Mouse (Mus musculus): ENCODE results near the gene 4931400O07Rik. TPM values are rescaled to one million over a fixed set of nuclear protein-coding genes. Genes with fewer than 3 reads are reported as not detected.

The 4931400O07Rik gene
- polyA plus RNA-seq (2015; fragmentation: Nextera tagmentation; extraction: Ambion mirVana): not detected in 2 replicates

DNA sequence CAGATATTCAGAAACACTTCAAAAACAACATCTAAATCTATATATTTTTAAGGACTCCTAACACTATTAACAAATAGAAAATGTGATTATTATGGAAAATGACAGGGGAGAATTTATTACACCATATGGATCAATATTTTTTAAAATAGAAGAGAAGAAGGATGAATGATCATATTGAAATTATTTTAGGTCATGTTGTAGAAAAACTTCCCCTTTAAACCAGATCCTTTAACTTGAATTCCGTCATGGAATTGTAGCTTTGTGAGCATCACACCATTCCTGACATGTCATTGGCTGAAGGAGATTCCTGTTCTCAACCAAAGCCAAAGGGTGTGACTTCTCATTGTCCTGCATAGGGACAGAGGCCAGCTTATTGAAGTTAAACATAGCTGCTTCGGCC, at the start of gene 4931400O07Rik:
4931400O07Rik (plus strand) TSS at position 301 of the 400 bp plus-strand sequence.
- WGBS: 84% methylated on average over 2 of the region's 2 CpGs
- no peaks in the 10 kb centered on the region for H3K36me3 ChIP-seq (ENCODE audit: insufficient read depth, low read length)

More for the DNA sequence above, at the start of gene 4931400O07Rik:
- H3K4me3 ChIP-seq (replicated peaks; ENCODE audit: low read depth, low read length): no peak within 1 kb of the TSS
- no peak within 1 kb of the TSS for H3K27ac ChIP-seq
- DNase-seq (ENCODE audit: low spot score): no peak
- ATAC-seq (replicated peaks; ENCODE audit: low FRiP score, low read depth): no peak
- H3K9ac ChIP-seq (ENCODE audit: low read depth, low read length): no peak within 1 kb of the TSS
- H3K27me3 ChIP-seq (ENCODE audit: insufficient read depth, low read length): no peaks in the 10 kb centered on the region
- H3K4me1 ChIP-seq (replicated peaks; ENCODE audit: insufficient read depth, low read length): no peaks in the 10 kb centered on the region
- H3K9me3 ChIP-seq (replicated peaks; ENCODE audit: low read length): no peaks in the 10 kb centered on the region
- H3K4me2 ChIP-seq (ENCODE audit: low read length): no peak within 1 kb of the TSS
- no peak for TF ChIP-seq CTCF (IDR thresholded peaks at IDR 0.05; ENCODE audit: low read depth)

Other genes starting within 250 kb of the 4931400O07Rik start
- gene 4933402E13Rik, start 184.5 kb upstream of the 4931400O07Rik start, polyA plus RNA-seq (2015; fragmentation: Nextera tagmentation; extraction: Ambion mirVana): 0.17 and 0.24 TPM in 2 replicates

Data from kidney, postnatal 0 days (tissue).